Mouse (Mus musculus) midbrain, embryonic 16.5 days (tissue): ENCODE measurements around the gene Efcab14. TPM values are rescaled to one million over a fixed set of nuclear protein-coding genes. Genes with fewer than 3 reads are reported as not detected.

Experiments used
- ATAC-seq: fragments of 200-750 bp; cut with Nextera tagmentation; 2 replicates; pipeline ENCODE4 v1.8.0; 2017; ENCODE audit warnings: moderate TSS enrichment
- H3K27ac ChIP-seq: fragments of 300-500 bp; sonication (generic); 2 replicates; pipeline ENCODE4 v1.5.1; 2014; ENCODE audit warnings: mild to moderate bottlenecking, low read length, mixed read lengths
- H3K27me3 ChIP-seq: fragments of 300-500 bp; sonication (generic); 2 replicates; pipeline ENCODE4 v1.6.1; 2014; ENCODE audit warnings: low read depth, low read length, mixed read lengths; ENCODE audit not compliant: control insufficient read depth, insufficient read depth
- H3K36me3 ChIP-seq: fragments of 300-500 bp; sonication (generic); 2 replicates; pipeline ENCODE4 v1.6.1; 2014; ENCODE audit warnings: mild to moderate bottlenecking, low read length, moderate library complexity, mixed read lengths; ENCODE audit not compliant: control insufficient read depth, insufficient read depth
- H3K4me1 ChIP-seq: fragments of 300-500 bp; sonication (generic); 2 replicates; pipeline ENCODE4 v1.6.1; 2014; ENCODE audit warnings: mild to moderate bottlenecking, low read length, mixed read lengths; ENCODE audit not compliant: control insufficient read depth, insufficient read depth
- H3K4me2 ChIP-seq: fragments of 300-500 bp; sonication (generic); 2 replicates; pipeline ENCODE4 v1.6.1; 2014; ENCODE audit warnings: mild to moderate bottlenecking, low read length, mixed read lengths
- H3K4me3 ChIP-seq: fragments of 300-500 bp; sonication (generic); 2 replicates; pipeline ENCODE4 v1.5.1; 2014; ENCODE audit warnings: low read depth, mild to moderate bottlenecking, low read length, moderate library complexity, mixed read lengths
- H3K9ac ChIP-seq: fragments of 300-500 bp; sonication (generic); 2 replicates; pipeline ENCODE4 v1.6.1; 2014; ENCODE audit warnings: low read depth, low read length, mixed read lengths
- H3K9me3 ChIP-seq: fragments of 300-500 bp; sonication (generic); replicated peaks from 2 replicates; pipeline ENCODE4 v1.6.1; 2014; ENCODE audit warnings: mild to moderate bottlenecking, low read length, mixed read lengths; ENCODE audit not compliant: control insufficient read depth, poor library complexity, severe bottlenecking
- WGBS: fragments of 180-500 bp; shearing (Covaris S2); extraction: QIAGEN DNeasy Blood & Tissue Kit; methylation state at CpG from one replicate; pipeline ENCODE4 v1.1.7; 2014; 5-methylcytosine and 5-hydroxymethylcytosine counted together
- polyA plus RNA-seq: library from polyadenylated mRNA; unstranded; fragments of >200 nt; fragmentation: Nextera tagmentation; extraction: Ambion mirVana; gene quantifications from 2 replicates; pipeline ENCODE4 v1.2.1, GENCODE M21; 2015

Gene Efcab14
- polyA plus RNA-seq, 1 experiment from 2014 or later = 17.6 TPM

DNA sequence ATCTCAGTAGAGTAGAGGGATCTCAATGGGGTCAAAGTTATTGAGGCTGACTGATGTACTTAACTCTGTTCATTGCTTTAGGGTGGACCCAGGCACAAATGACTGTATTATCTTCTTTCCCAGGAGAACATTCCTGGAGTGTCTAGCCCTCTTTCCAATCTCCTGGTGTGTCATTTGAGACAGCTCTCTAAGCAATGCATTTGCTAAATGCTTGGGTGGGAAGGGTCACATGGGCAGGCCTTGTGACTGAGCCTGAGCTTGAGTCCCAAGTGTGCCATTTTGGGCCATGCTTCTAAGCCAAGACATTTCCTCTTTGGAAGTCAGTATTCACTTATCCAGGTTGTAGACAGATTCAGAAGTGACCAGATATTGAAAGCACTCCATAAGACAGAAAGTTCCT is 83.9 kb downstream of the Efcab14 start:
- no peaks in the 10 kb centered on the region for H3K4me1 ChIP-seq
- H3K27me3 ChIP-seq = no peaks in the 10 kb centered on the region
- ATAC-seq = no peak
- no peaks in the 10 kb centered on the region for H3K9me3 ChIP-seq
- no peak overlapping the region for H3K4me3 ChIP-seq
- no peak overlapping the region for H3K27ac ChIP-seq
- no peak overlapping the region for H3K9ac ChIP-seq
- H3K36me3 ChIP-seq = no peaks in the 10 kb centered on the region
- H3K4me2 ChIP-seq = no peak overlapping the region

DNA sequence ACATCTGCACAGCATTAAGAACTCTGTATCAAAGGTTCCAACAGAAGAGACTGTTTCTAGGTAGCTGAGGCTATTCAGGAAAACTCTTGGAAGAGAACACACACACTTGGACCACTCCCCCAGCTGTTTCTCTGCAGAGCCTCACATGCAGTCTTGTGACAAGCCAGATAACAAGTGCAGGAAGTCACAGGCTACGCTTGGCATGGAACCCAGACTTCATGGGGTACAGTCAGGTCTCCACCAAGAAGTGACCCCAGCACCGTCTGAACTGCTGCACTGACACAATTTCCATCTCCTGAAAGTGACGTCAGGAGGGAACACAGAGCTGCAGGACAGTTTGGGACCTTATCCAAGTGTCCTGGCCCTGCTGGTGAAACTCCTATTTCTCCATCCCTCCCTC is 84.4 kb downstream of the Efcab14 start:
- no peak overlapping the region for H3K9ac ChIP-seq
- no peak overlapping the region for H3K4me2 ChIP-seq
- WGBS = 79% methylated on average over 3 of the region's 3 CpGs
- no peaks in the 10 kb centered on the region for H3K27me3 ChIP-seq
- H3K36me3 ChIP-seq = no peaks in the 10 kb centered on the region
- H3K9me3 ChIP-seq = no peaks in the 10 kb centered on the region
- no peaks in the 10 kb centered on the region; the same call in 1 of the 2 replicates for H3K4me1 ChIP-seq
- no peak overlapping the region for H3K27ac ChIP-seq
- ATAC-seq = no peak
- H3K4me3 ChIP-seq = no peak overlapping the region

DNA sequence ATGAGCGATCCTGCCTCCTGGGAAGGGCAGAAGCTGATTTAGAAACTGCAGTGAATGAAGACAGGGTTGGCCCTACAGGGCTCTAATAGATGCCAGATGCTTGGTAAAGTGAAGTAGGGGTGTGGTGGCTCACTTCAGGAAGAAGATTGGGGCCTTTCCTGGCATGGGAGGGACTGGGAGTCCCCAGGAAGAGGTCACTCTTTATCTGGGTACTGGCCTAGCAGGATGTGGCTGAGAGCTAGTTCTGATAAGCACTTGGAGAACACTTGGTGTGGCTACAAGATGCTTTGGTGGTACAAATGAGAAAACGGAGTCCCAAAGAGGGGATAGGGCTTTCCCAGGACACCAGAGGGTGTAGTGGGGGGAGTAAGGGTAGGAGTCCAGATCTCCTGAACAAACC is 86.6 kb downstream of the Efcab14 start:
- Histone ChIP-seq H3K27ac (no peak overlapping the region), H3K9me3 (no peaks in the 10 kb centered on the region), H3K4me3 (no peak overlapping the region), H3K9ac (no peak overlapping the region), H3K4me2 (no peak overlapping the region), H3K36me3 (no peaks in the 10 kb centered on the region), H3K27me3 (no peaks in the 10 kb centered on the region), H3K4me1 (peaks cover 6% of the 10 kb centered on the region)
- ATAC-seq = no peak
- WGBS = 85% methylated on average over 2 of the region's 2 CpGs

DNA sequence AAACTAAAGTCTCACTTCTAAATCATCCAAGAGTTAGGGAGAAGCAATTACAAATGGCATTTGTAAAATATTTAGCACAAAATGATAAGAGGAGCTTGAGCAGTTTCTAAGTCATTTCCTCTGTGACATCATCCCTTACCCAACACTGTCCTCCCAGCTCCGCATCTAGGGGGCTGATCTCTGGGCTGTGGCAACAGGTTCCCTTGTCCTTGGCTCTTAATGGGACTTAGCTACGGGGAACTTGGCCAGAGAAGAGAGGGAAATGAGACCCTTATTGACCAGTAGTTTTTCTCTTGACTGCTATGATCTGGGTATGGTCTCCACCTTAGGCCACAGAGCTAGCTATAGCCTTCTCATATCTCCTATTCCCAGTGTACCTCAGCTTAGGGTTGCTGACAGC is 87.7 kb downstream of the Efcab14 start:
- H3K4me1 ChIP-seq = peaks cover 6% of the 10 kb centered on the region
- H3K9ac ChIP-seq = no peak overlapping the region
- no peaks in the 10 kb centered on the region for H3K27me3 ChIP-seq
- H3K36me3 ChIP-seq = no peaks in the 10 kb centered on the region
- H3K4me3 ChIP-seq = no peak overlapping the region
- ATAC-seq = no peak
- H3K9me3 ChIP-seq = no peaks in the 10 kb centered on the region
- no peak overlapping the region for H3K4me2 ChIP-seq
- WGBS = 86% methylated on average over 2 of the region's 2 CpGs
- H3K27ac ChIP-seq = no peak overlapping the region

Other genes with a start within 250 kb of the Efcab14 start
- not detected in 2 replicates for gene Cyp4a14, start 241.6 kb upstream of the Efcab14 start, polyA plus RNA-seq
- gene Cyp4a10, start 219.5 kb upstream of the Efcab14 start, polyA plus RNA-seq = not detected in 2 replicates
- not detected in 2 replicates for gene Cyp4a31, start 174.1 kb upstream of the Efcab14 start, polyA plus RNA-seq
- not detected in 2 replicates for gene Cyp4a32, start 136.8 kb upstream of the Efcab14 start, polyA plus RNA-seq
- 0.80 and 1.2 TPM in 2 replicates for gene Cyp4b1, start 90.0 kb upstream of the Efcab14 start, polyA plus RNA-seq
- 0.46 and 0.72 TPM in 2 replicates for gene Tex38, start 43.3 kb downstream of the Efcab14 start, polyA plus RNA-seq
- 37.1 and 38.6 TPM in 2 replicates for gene Atpaf1, start 47.1 kb downstream of the Efcab14 start, polyA plus RNA-seq
- gene Mob3c, start 90.3 kb downstream of the Efcab14 start, polyA plus RNA-seq = 5.0 and 6.2 TPM in 2 replicates
- gene Mknk1, start 101.5 kb downstream of the Efcab14 start, polyA plus RNA-seq = 22.3 and 24.5 TPM in 2 replicates
- gene Kncn, start 146.7 kb downstream of the Efcab14 start, polyA plus RNA-seq = 0.18 TPM in 1 of 2 replicates, not detected in the other
- gene 6430628N08Rik, start 152.9 kb downstream of the Efcab14 start, polyA plus RNA-seq = 0.48 and 0.55 TPM in 2 replicates
- gene Dmbx1, start 202.2 kb downstream of the Efcab14 start, polyA plus RNA-seq = 6.1 and 12.0 TPM in 2 replicates